Mouse (Mus musculus): ENCODE data around the gene Nabp2. TPM values are rescaled to one million over a fixed set of nuclear protein-coding genes. Genes with fewer than 3 reads are reported as not detected.
A peak's percentile ranks its signal among the peaks of the same experiment; 100 is the strongest.

The Nabp2 gene
- total RNA-seq, 2 experiments from 2014 or later = 56.7 to 59.0 TPM

- Histone ChIP-seq H3K27ac (no peak overlapping the region), H3K4me3 (no peak overlapping the region)
- intact Hi-C loops (cut with DNase I) = no loop called here
- no peak for DNase-seq
- no peak for TF ChIP-seq CTCF (IDR thresholded peaks at IDR 0.05)
Observed at GRCm38 (mm10) chr10:128422426-128422825, 11.1 kb upstream of the Nabp2 start.

GRCm38 (mm10) chr10:128414848-128415247, 3.6 kb upstream of the Nabp2 start:
- intact Hi-C loops (cut with DNase I) = no loop called here
- Histone ChIP-seq H3K4me3 (no peak overlapping the region), H3K27ac (no peak overlapping the region)
- DNase-seq = no peak
- TF ChIP-seq CTCF (IDR thresholded peaks at IDR 0.05) = no peak

DNA sequence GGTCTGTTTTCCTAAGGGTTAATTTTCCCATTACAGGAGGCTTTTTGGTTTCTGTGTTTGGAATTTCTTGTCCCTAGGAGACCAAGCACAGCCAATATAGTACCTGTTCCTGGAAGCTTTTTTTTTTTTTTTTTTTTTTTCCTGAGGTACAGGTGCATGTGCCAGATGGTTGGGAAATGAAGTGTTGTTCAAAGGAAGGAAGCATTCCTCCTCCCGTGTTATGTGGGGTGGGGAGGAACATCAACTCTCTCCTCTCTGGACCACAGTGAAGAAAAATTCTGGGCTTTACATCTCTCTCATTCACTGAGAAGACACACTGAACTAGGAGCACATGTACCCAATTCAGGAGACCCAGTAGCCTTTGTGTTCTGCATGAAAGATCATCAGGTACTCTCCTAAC, 1.8 kb upstream of the Nabp2 start:
- Histone ChIP-seq H3K4me3 (no peak overlapping the region), H3K27ac (no peak overlapping the region)

GRCm38 (mm10) chr10:128412558-128412957, 1.3 kb upstream of the Nabp2 start:
- no peak for DNase-seq
- intact Hi-C loops (cut with DNase I) = no loop called here
- H3K4me3 ChIP-seq = peak overlapping the region; percentile 70
- no peak for TF ChIP-seq CTCF (IDR thresholded peaks at IDR 0.05)
- H3K27ac ChIP-seq = no peak overlapping the region; the same call in 1 of the 2 replicates

More for the DNA sequence above, 1.8 kb upstream of the Nabp2 start:
- TF ChIP-seq CTCF (IDR thresholded peaks at IDR 0.05) = no peak
- intact Hi-C loops (cut with DNase I) = no loop called here
- no peak for DNase-seq

DNA sequence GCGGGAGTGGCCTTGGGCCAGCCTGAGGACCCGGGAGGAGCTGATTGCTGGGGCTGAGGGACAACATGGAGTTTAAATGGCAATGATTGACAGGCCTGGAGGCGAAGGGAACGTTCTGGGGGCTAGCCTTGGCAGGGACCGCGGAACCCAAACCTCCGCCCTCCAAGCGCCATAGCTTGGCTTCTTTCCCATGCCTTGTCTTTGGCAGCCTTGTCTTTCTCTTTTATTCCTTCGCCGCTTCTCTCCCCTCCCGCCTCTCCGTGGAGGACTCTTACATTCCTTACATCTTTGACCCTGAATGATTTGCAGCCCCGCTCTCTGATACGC, 726 bp upstream of the Nabp2 start:
- H3K27ac ChIP-seq = peak overlapping the region; percentile 92
- intact Hi-C loops (cut with DNase I) = no loop called here
- no peak for DNase-seq
- H3K4me3 ChIP-seq = peak overlapping the region; percentile 70
- no peak for TF ChIP-seq CTCF (IDR thresholded peaks at IDR 0.05)

DNA sequence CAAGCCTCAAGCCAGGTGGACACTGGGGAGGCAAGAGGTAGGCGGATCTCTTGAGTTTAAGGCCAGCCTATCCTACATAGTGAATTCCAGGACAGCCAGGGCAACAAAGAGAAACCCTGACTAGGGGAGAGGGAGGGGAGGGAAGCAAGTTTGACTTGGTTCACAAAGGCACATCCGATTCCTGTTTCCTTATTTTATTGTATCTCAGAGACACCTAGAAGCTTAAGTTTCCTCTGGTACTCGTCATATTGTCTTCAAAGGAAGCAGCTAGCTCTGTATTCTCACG, 789 bp downstream of the Nabp2 start:
- Histone ChIP-seq H3K27ac (peak overlapping the region; percentile 92), H3K4me3 (peak overlapping the region; percentile 70)
- no peak for DNase-seq
- intact Hi-C loops (cut with DNase I) = loop anchor here (1.0 kb wide), 1 partner anchor 45 kb away; no protein-coding TSS in a partner anchor
- TF ChIP-seq CTCF (IDR thresholded peaks at IDR 0.05) = no peak

DNA sequence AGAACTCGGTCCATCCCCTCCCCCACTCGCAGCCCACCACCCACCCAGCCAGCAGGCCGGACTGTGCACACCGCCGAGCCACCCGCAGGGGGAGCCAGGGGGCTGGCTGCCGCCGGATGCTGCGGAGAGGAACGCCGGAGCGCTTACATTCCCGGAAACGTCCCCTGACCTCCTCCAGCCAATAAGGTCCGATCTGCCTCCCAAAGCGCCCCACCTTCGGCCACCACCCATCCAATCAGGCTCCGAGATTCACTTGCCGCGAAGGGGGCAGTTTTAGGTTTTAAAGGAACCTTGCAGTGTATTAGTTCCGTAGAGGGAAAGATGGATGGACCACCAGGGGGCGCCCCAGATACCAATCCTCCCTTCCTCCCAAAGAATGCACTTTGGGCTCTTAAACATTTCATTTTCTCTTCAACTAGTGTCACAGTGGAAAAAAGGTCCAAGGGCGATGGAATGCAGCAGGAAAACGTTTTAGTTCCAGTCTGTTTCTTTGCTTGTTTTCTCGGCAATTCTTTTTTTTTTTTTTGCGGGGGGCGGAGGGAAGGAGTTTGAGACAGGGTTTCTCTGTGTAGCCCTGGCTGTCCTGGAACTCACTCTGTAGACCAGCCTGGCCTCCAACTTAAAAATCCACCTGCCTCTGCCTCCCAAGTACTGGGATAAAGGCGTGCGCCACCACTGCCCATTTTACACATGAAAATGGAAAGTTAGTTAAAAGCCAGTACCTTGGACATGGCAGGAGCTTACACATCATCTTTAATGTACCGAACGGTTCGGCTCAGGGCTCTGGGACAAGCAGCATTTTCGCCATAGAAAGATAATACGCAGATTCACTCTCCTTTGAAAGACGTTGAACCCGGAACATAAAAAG, 1.4 kb downstream of the Nabp2 start:
- peak; percentile 78 for TF ChIP-seq CTCF (IDR thresholded peaks at IDR 0.05)
- H3K27ac ChIP-seq = peak overlapping the region; percentile 92
- DNase-seq = peak; percentile 97
- intact Hi-C loops (cut with DNase I) = loop anchor here (1.0 kb wide), 1 partner anchor 45 kb away; no protein-coding TSS in a partner anchor
- H3K4me3 ChIP-seq = peak overlapping the region; percentile 70

DNA sequence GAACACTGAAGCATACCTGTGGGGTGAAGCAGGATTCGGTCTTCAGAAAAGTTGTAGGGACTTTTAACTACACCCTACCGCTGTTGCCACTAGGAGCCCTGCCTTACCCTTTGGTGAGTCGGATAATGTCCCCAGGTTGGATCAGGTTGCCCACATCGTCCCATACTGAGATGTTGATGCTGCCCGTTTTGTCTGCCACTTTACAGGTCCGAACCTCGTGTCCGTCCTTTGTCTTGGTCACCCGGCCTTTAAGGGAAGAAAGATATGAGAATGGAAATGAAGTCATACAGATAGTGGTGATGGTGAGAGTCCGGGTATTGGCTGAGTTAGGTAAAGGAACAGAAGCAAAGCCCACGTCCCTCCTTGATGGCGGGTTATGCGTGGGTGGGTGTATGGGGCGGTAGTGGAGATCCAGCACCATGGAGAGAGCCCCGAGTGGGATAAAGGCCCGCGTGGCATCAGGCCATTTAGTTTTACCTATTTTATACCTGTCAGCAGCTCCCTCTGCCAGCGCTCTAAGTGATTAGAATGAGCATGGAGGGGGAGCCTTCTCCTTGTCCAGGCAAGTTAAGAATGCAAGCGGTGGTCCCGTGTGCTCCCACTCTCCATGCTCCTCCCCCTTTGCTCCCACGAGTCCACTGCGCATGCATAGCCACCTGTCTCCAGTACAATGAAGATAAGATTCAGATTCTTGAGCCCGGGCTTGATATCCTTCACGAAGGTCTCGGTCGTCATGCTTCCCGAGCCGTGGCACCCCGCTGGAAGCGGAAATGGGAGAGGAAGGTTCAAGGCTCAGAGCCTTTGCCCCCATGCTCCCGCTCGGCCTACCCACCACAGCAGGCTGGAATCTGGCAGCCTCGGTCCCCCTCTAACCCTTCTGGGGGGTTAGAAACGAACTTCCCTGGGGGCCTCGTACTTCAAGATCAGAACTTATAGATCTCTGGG, 2.4 kb downstream of the Nabp2 start:
- intact Hi-C loops (cut with DNase I) = no loop called here
- Histone ChIP-seq H3K4me3 (peak overlapping the region; percentile 70), H3K27ac (peak overlapping the region; percentile 91)
- no peak for TF ChIP-seq CTCF (IDR thresholded peaks at IDR 0.05)
- DNase-seq = no peak

- intact Hi-C loops (cut with DNase I) = no loop called here
- TF ChIP-seq CTCF (IDR thresholded peaks at IDR 0.05) = no peak
- no peak overlapping the region for H3K27ac ChIP-seq
- DNase-seq = no peak
- H3K4me3 ChIP-seq = no peak overlapping the region
Observed at GRCm38 (mm10) chr10:128403931-128404330, 7.4 kb downstream of the Nabp2 start.

GRCm38 (mm10) chr10:128401638-128402037, 9.7 kb downstream of the Nabp2 start:
- Histone ChIP-seq H3K4me3 (no peak overlapping the region), H3K27ac (no peak overlapping the region)
- no peak for DNase-seq
- TF ChIP-seq CTCF (IDR thresholded peaks at IDR 0.05) = no peak
- intact Hi-C loops (cut with DNase I) = loop anchor here (2.0 kb wide), 1 partner anchor 15 kb away; no protein-coding TSS in a partner anchor

DNA sequence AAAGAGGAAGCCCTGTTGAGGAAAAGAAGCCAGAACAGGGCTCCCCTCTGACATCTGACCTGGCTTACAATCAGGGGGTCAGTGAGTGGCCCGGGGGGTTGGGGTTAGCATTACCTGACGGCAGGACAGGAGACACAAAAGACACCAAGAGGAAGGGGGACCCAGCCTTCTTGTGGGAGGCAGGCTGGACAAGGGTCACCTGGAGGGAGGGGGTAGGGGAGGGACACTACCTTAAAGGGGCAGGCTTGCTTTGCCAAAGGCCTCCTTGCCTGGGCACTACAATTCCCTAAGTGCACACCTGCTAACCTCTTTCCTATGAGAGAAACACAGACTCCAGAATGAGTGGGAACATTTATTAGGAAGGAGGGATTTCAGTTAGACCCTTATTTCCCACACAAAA, 10.2 kb downstream of the Nabp2 start, which contains the start of gene Slc39a5:
Gene Slc39a5, minus strand, starts transcription at position 174 of the 400 bp plus-strand sequence.
- intact Hi-C loops (cut with DNase I) = loop anchor here (2.0 kb wide), 1 partner anchor 14 kb away; no protein-coding TSS in a partner anchor

DNA sequence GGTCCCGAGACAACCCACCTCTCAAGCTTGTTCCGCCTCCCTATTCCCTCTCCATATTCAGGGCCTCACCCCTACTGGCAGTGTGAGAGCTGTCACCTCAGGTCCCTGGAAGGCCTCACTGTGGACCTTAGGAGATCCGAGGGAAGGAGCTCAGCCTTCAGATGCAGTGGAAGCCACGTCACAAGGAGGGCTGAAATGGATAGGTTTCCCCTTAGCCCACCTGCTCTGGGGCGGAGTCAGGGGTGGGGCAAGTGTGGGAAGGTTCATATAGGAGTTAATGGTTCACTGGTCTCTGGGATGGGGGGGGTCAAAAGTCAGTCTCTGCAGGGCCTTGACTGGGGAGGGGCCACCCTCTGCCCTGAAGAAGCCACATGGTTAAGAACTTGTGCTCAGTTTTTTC, 11.0 kb downstream of the Nabp2 start:
- intact Hi-C loops (cut with DNase I) = loop anchor here (2.0 kb wide), 1 partner anchor 14 kb away; no protein-coding TSS in a partner anchor
- DNase-seq = no peak
- Histone ChIP-seq H3K4me3 (no peak overlapping the region), H3K27ac (no peak overlapping the region)
- TF ChIP-seq CTCF (IDR thresholded peaks at IDR 0.05) = no peak

More for the DNA sequence above, 10.2 kb downstream of the Nabp2 start, which contains the start of gene Slc39a5:
- no peak for DNase-seq
- Histone ChIP-seq H3K4me3 (no peak within 1 kb of the TSS), H3K27ac (no peak within 1 kb of the TSS)
- TF ChIP-seq CTCF (IDR thresholded peaks at IDR 0.05) = no peak

- Histone ChIP-seq H3K4me3 (no peak overlapping the region), H3K27ac (no peak overlapping the region)
- no peak for TF ChIP-seq CTCF (IDR thresholded peaks at IDR 0.05)
- intact Hi-C loops (cut with DNase I) = no loop called here
- DNase-seq = no peak
Observed at GRCm38 (mm10) chr10:128397466-128397865, 13.8 kb downstream of the Nabp2 start.

All from gastrocnemius, adult 2 months (tissue).